Mouse (Mus musculus) olfactory bulb, adult 2 months (tissue): ENCODE results near the gene Gm12216.

Experiments used
- CTCF ChIP-seq: fragments of 200-500 bp; IDR thresholded peaks from 2 replicates; pipeline ENCODE4 v1.5.1; 2012; ENCODE audit warnings: low read depth, mild to moderate bottlenecking, low read length, moderate library complexity; ENCODE audit not compliant: insufficient read depth
- POLR2A ChIP-seq: fragments of 200-500 bp; IDR thresholded peaks from 2 replicates; pipeline ENCODE4 v1.6.1; 2012; ENCODE audit warnings: mild to moderate bottlenecking, low read depth, low read length, moderate library complexity; ENCODE audit not compliant: insufficient read depth

- TF ChIP-seq POLR2A, result no peak
- no peak for TF ChIP-seq CTCF
Measured at GRCm38 (mm10) chr11:53748614-53749013, 110.4 kb downstream of the Gm12216 start.
